Mouse (Mus musculus) urinary bladder, postnatal 25 days (tissue): ENCODE results near the gene Hpse.

Experiments used
- DNase-seq: peaks from one replicate; pipeline ENCODE4 v3.0.0; 2022; ENCODE audit warnings: low spot score

The Hpse gene

DNA sequence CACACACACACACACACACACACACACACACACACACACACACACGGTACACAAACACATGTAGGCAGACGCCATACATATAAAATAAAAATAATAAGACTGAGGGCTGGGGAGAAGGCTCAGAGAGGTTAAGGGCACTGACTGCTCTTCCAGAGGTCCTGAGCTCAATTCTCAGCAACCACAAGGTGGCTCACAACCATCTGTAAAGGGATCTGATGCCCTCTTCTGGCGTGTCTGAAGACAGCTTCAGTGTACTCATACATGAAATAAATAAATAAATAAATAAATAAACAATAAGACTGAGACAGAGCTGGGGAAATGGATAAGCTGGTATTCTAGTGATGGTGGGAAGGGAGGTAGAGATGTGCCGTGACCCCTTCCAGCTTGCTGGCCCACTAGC is 33.9 kb downstream of the Hpse start:
- DNase-seq, result no peak

DNA sequence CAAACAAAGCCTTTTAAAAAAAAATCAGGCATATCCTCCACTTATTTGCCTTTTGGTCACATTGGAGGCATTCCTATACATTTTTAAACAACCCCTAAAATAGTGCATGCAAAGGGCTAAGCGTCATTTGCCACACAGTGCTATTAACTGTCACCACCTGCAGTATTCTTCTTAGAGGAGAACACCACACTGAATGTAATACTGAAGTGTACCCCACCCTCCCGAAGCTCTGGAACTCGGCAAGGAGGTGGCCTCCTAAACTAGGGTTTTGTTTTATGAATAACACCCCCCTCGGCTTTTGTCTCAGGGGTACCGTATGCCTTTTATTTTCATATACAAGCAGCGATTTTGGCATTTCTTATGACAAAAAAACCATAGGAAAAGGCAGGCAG is 39.0 kb downstream of the Hpse start:
- DNase-seq, result no peak

- no peak for DNase-seq
Observed at GRCm38 (mm10) chr5:100679911-100680541, 39.5 kb downstream of the Hpse start.

DNA sequence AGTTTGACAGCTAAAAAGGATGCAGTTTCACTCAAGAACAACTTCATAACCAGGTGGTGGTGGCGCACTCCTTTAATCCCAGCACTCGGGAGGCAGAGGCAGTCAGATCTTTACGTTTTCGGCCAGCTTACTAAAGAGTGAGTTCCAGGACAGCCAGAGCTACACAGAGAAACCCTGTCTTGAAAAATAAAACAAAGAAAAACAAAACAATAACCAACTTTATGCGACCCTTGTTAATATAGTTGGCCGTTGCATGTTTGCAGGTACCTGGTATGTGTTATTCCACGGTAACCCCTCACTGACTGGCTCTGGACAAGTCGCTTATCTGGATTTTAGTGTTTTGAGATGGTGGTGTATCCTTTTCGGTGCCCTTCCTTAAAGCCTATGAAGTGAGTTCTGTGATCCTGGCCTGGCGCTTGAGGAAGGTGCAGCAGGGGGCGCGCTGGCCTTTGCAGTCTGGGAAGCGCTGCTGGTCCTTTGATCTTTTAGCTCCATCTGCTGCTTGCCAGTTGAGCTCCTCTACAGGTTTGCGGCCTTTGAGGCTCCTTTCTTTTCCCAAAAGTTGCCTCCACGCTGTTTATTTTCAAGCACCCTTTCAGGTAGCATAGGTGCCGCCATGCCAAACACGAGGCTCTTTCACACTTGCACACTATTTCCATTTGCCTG is 44.7 kb downstream of the Hpse start, which contains the start of gene Coq2:
TSS of gene Coq2 (minus strand) at position 430 of the 666 bp plus-strand sequence.
- peak; percentile 63 for DNase-seq

DNA sequence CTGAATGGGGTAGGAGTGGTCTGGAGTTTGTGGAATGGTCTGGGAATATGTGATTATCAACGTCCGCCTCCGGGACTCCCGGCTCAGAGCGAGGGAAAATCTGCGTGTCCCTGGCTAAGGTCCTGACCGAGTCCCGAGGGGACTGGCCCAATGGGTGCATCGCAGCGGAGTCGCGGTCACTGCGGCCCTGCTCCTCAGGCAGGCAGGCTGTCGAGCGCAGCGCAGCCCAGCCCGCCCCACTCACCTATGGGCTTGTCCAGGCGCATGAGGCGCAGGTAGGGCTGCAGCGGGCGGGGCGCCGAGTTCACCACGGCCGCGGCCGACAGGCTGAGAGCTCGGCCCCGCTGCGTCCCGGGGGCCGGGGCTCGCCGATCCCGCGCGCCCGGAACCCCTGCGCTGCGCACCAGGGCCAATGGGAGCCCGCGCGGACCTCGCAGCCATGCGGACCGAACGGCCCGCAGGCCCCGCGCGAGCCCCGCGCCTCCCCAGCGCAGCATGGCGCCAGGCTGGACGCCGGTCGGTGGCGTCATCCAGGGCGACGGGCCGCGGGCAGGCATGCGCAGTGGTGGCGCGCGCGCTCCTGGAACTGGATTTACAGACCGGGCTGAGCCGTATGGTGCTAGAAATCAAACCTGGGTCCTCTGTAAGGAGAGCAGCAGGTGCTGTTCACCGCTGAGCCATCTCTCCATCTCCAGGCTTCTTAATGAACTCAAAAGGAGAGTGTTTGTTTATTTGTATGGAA is 45.6 kb downstream of the Hpse start:
- DNase-seq, result peak; percentile 94

DNA sequence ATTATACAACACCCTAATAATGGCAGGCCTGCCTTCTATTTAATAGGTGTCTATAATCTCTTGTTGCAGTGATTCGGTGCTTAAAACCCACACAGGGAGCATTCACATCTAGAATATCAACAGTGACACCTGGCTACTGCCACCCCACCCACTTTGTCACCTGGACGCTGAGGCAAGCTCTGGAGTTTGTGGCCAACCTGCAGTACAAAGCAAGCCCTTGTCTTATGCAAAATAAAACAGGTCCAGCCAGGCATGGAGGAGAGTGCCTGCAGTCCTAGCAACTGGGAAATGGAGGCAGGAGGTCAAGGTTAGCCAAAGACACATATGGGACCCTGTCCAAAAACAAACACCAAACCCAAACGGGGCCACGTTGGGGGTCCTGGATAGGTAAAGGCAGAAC is 47.1 kb downstream of the Hpse start:
- no peak for DNase-seq

GRCm38 (mm10) chr5:100671897-100672296 is 47.6 kb downstream of the Hpse start:
- DNase-seq, result no peak

DNA sequence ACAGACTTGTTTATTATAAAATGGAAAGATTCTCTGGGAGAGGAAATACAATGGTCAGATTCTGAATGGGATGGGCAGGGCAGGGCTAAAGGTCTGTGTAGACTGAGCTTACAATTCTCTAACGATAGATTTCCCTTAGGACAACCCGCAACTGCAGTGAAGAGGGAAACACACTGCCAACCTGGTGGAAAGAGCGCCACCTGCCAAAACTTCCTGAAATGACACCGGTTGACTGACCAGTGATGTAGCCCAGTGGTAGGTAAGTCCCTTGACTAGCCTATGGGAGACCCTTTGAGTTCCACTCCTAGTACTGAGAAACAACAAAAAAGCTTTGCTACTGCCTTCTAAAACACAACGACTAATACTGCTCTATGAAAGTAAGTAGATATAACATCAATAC is 48.1 kb downstream of the Hpse start:
- DNase-seq, result peak; percentile 37

GRCm38 (mm10) chr5:100666965-100667364 is 52.6 kb downstream of the Hpse start:
- DNase-seq, result no peak

DNA sequence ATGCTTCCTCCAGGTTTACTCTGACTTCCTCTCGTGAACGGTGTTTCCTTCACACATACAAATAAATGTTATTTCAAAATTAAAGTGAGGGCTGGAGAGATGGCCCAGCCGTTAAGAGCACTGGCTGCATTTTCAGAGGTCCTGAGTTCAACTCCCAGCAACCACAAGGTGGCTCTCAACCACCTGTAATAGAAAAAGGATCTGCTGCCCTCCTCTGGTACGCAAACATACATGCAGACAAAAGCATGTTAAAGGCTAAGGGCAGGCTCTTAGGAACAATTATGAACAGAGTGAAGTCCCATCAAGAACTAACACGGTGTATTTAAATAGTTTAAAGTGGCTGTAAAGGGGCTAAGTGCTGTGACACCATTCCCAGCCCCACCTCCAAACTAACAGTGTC is 55.7 kb downstream of the Hpse start:
- peak; percentile 28 for DNase-seq

GRCm38 (mm10) chr5:100663011-100663410 is 56.5 kb downstream of the Hpse start:
- DNase-seq, result no peak

DNA sequence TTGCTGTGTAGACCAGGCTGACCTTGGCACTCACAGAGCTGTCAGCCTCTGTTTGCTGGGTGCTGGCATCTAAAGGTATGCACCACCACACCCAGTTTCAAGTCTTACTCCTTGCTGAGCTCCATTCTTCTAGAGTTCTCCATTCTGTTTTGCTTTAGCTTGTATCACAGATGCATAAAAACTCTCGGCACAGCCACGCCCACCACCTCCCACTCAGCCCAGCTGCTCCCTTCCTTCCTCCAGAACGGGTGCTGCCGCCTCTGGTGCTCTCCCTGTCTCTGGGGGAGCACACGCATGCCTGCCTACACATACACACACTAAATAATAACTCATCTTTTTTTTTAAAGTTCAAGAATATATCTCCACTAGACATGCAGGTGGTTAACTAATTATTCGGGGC is 61.1 kb downstream of the Hpse start:
- DNase-seq, result no peak

DNA sequence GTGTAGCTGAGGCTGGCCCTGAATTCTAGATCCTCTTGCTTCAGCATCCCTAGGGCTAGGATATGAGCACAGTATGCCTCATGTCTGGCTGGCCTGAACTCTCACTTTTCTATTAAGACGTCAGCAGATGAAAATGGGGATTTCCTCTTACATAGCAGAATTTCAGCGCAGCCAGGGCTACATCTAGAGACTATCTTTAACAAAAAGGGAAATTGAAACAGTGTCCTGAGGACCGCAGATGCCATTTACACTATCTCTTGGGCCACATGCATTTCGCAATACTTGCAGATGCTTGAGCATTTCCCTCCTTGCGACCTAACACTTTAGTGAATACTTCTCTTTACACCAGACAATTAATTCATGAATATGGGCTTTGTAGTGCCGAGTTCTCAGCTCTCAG is 63.2 kb downstream of the Hpse start:
- no peak for DNase-seq

DNA sequence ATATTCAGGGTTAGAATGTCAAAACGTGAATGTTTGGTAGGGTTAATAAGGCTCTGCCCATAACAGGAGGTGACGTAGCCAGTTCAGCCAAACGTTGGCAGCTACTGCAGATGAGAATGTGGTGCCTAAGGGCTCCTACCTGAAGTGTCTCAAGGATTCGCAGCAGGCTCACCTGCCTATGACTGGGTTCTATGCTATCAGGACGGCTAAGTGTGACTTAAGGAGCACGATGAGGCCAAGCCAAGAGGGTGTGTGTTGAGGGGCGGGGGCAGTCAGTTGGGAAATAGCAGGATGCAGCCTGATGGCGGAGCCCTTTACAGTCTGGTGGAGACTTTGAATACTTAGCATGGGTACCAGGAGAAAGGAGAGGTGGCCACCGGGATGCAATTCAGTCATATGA is 67.2 kb downstream of the Hpse start:
- no peak for DNase-seq

- DNase-seq, result no peak
Observed at GRCm38 (mm10) chr5:100651486-100651885, 68.0 kb downstream of the Hpse start.

- no peak for DNase-seq
Observed at GRCm38 (mm10) chr5:100650969-100651368, 68.5 kb downstream of the Hpse start.

GRCm38 (mm10) chr5:100648546-100648945 is 71.0 kb downstream of the Hpse start:
- no peak for DNase-seq

DNA sequence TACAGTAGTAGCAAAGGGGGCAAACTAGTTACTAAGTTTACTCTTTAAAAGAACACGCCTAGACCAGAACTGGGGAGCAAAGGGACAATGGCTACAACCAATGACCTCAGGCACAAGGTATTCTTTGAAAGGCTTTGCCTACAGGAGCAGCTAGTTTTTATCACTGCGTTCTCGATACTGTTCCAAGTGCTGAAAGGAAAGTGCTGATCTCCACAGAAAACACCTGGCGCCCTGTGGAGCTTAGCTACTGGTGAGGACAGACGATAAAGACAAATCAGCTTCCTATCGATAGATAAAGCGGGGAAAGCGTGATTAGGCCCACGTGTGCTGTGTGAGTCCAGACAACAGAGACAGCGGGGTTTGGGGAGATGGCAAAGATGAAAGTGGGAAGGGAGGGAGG is 71.5 kb downstream of the Hpse start:
- DNase-seq, result no peak

GRCm38 (mm10) chr5:100646558-100646957 is 73.0 kb downstream of the Hpse start:
- no peak for DNase-seq

GRCm38 (mm10) chr5:100643991-100644535 is 75.5 kb downstream of the Hpse start:
- no peak for DNase-seq

DNA sequence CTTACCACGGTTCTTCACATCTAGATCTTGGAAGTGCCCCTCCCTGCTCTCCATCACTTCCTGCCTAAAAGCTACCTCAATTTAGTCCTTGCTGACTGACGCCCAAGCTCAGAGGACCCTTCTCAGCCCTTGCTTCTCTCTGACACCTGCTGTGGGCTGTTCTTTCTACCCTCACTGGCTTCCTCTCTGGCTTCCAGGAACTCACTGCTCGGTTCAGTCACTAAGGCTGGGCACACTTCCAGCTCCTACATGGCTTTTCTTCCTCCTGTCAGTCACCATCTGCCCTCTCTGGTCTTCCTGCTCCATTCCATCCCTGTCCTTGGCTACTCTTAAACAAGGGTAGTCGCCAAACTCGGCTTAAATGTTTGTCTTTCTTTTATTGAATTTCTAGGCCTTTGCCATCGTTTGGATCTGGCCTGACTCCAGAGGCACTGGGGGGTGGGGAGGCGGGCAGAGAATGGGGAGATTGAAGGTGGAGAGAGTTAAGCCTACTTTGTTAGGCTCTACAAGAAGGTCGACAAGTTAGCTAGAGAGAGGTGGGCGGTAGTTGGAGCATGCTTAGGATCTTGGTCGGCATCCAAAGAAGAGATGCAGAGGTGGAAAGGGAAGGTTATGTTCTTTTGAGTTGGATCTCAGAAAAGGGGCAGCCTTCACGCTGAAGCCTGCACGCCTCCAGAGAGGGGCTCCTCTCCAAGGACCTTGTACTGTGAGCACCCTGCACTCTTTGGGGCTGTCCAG is 76.1 kb downstream of the Hpse start:
- no peak for DNase-seq

DNA sequence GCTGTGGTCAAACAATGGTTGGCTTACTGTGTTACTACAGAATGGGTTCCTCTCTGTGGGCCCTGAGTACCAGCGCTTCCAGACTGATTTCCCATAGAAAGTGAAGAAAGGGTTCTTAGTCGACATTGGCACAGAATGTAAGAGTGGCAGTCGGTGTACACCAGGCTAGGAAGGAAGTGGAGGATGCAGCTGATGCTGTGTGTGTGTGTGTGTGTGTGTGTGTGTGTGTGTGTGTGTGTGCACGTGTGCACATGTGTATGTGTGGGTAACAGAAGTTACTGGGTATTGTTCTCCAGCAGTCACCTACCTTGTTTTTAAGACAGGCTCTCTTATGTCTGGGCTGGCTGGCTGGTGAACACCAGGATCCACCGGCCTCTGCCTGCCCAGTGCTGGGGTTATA is 77.2 kb downstream of the Hpse start:
- DNase-seq, result no peak
